Mouse (Mus musculus) stomach, embryonic 14.5 days (tissue): ENCODE data around the gene Acvr2a. TPM values are rescaled to one million over a fixed set of nuclear protein-coding genes. Genes with fewer than 3 reads are reported as not detected.

Source experiments
- ATAC-seq: fragments of 200-750 bp; cut with Nextera tagmentation; 2 replicates; pipeline ENCODE4 v1.8.0; 2017; ENCODE audit warnings: low read depth, moderate TSS enrichment; ENCODE audit not compliant: insufficient number of reproducible peaks, insufficient read depth, low FRiP score
- H3K27ac ChIP-seq: fragments of 300-500 bp; sonication (generic); 2 replicates; pipeline ENCODE4 v1.5.1; 2014; ENCODE audit warnings: mild to moderate bottlenecking, low read length, moderate library complexity, mixed read lengths
- H3K27me3 ChIP-seq: fragments of 300-500 bp; sonication (generic); 2 replicates; pipeline ENCODE4 v1.6.1; 2014; ENCODE audit warnings: low read length, control low read depth, mixed read lengths; ENCODE audit not compliant: control insufficient read depth, insufficient read depth
- H3K36me3 ChIP-seq: fragments of 300-500 bp; sonication (generic); 2 replicates; pipeline ENCODE4 v1.6.1; 2014; ENCODE audit warnings: mild to moderate bottlenecking, control low read depth, low read length, moderate library complexity, mixed read lengths; ENCODE audit not compliant: control insufficient read depth, insufficient read depth
- H3K4me1 ChIP-seq: fragments of 300-500 bp; sonication (generic); 2 replicates; pipeline ENCODE4 v1.6.1; 2014; ENCODE audit warnings: low read length, control low read depth, mixed read lengths; ENCODE audit not compliant: control insufficient read depth, insufficient read depth
- H3K4me2 ChIP-seq: fragments of 300-500 bp; sonication (generic); replicated peaks from 2 replicates; pipeline ENCODE4 v1.6.1; 2014; ENCODE audit warnings: low read depth, low read length, control low read depth
- H3K4me3 ChIP-seq: fragments of 300-500 bp; sonication (generic); 2 replicates; pipeline ENCODE4 v1.5.1; 2014; ENCODE audit warnings: low read depth, low read length, control low read depth
- H3K9ac ChIP-seq: fragments of 300-500 bp; sonication (generic); replicated peaks from 2 replicates; pipeline ENCODE4 v1.6.1; 2014; ENCODE audit warnings: low read depth, mild to moderate bottlenecking, control low read depth, low read length, moderate library complexity, mixed read lengths
- H3K9me3 ChIP-seq: fragments of 300-500 bp; sonication (generic); 2 replicates; pipeline ENCODE4 v1.6.1; 2016; ENCODE audit warnings: low read depth, low read length, control low read depth; ENCODE audit not compliant: control insufficient read depth
- WGBS: fragments of 180-500 bp; shearing (Covaris S2); extraction: QIAGEN DNeasy Blood & Tissue Kit; methylation state at CpG from one replicate; pipeline ENCODE4 v1.1.7; 2014; 5-methylcytosine and 5-hydroxymethylcytosine counted together
- polyA plus RNA-seq: library from polyadenylated mRNA; unstranded; fragments of >200 nt; fragmentation: Nextera tagmentation; extraction: Ambion mirVana; gene quantifications from 2 replicates; pipeline ENCODE4 v1.2.1, GENCODE M21; 2014

Gene Acvr2a
- polyA plus RNA-seq, 1 experiment from 2014 or later: 19.8 TPM

- Histone ChIP-seq H3K27me3 (no peaks in the 10 kb centered on the region), H3K4me3 (no peak overlapping the region), H3K4me1 (no peaks in the 10 kb centered on the region), H3K9ac (no peak overlapping the region), H3K27ac (no peak overlapping the region), H3K9me3 (no peaks in the 10 kb centered on the region), H3K36me3 (peaks cover 19% of the 10 kb centered on the region), H3K4me2 (no peak overlapping the region)
- no peak for ATAC-seq
Observed at GRCm38 (mm10) chr2:48915832-48916231, 101.9 kb downstream of the Acvr2a start.

GRCm38 (mm10) chr2:48935058-48935457 lies 121.1 kb downstream of the Acvr2a start:
- Histone ChIP-seq H3K4me2 (no peak overlapping the region), H3K9me3 (no peaks in the 10 kb centered on the region), H3K27ac (no peak overlapping the region), H3K9ac (no peak overlapping the region), H3K36me3 (peaks cover 17% of the 10 kb centered on the region), H3K4me3 (no peak overlapping the region), H3K27me3 (no peaks in the 10 kb centered on the region), H3K4me1 (no peaks in the 10 kb centered on the region)
- ATAC-seq: no peak
- 75% methylated on average over 2 of the region's 2 CpGs for WGBS

- H3K9me3 ChIP-seq: no peaks in the 10 kb centered on the region
- 68% methylated on average over 3 of the region's 3 CpGs for WGBS
- 0 out of 2 replicates have a peak overlapping the region, but pooled peaks have one; percentile 92 for H3K9ac ChIP-seq
- H3K4me2 ChIP-seq: peak overlapping the region; percentile 63
- H3K27ac ChIP-seq: no peak overlapping the region
- peaks cover 9% of the 10 kb centered on the region; the same call in 1 of the 2 replicates for H3K4me1 ChIP-seq
- ATAC-seq: no peak
- no peaks in the 10 kb centered on the region for H3K27me3 ChIP-seq
- H3K4me3 ChIP-seq: peak overlapping the region; percentile 90
- H3K36me3 ChIP-seq: no peaks in the 10 kb centered on the region
Observed at GRCm38 (mm10) chr2:48947761-48948160, 133.9 kb downstream of the Acvr2a start.

GRCm38 (mm10) chr2:48948841-48949584 lies 135.1 kb downstream of the Acvr2a start, which contains the start of gene Mbd5:
Mbd5 (plus strand) TSS chr2:48949508.
- ATAC-seq: peak; percentile 100
- H3K4me3 ChIP-seq: peak within 1 kb of the TSS; percentile 90
- peak within 1 kb of the TSS; percentile 97 for H3K27ac ChIP-seq
- no peaks in the 10 kb centered on the region for H3K27me3 ChIP-seq
- H3K9me3 ChIP-seq: no peaks in the 10 kb centered on the region
- H3K9ac ChIP-seq: peak within 1 kb of the TSS; percentile 92
- peak within 1 kb of the TSS; percentile 63 for H3K4me2 ChIP-seq
- 1% methylated on average over 46 of the region's 49 CpGs for WGBS
- H3K36me3 ChIP-seq: no peaks in the 10 kb centered on the region
- peaks cover 9% of the 10 kb centered on the region; the same call in 1 of the 2 replicates for H3K4me1 ChIP-seq

- 0% methylated on average over 8 of the region's 9 CpGs for whole genome bisulfite sequencing
- H3K36me3 ChIP-seq: no peaks in the 10 kb centered on the region
- ATAC-seq: peak; percentile 59
- no peaks in the 10 kb centered on the region for H3K9me3 ChIP-seq
- H3K4me2 ChIP-seq: peak overlapping the region; percentile 62
- H3K9ac ChIP-seq: peak overlapping the region; percentile 83
- peaks cover 9% of the 10 kb centered on the region; the same call in 1 of the 2 replicates for H3K4me1 ChIP-seq
- H3K27me3 ChIP-seq: no peaks in the 10 kb centered on the region
- peak overlapping the region; percentile 90 for H3K4me3 ChIP-seq
- H3K27ac ChIP-seq: peak overlapping the region; percentile 97
Observed at GRCm38 (mm10) chr2:48949743-48950251, 135.9 kb downstream of the Acvr2a start.

GRCm38 (mm10) chr2:48950252-48950315 lies 136.2 kb downstream of the Acvr2a start, which contains the start of gene Orc4:
Orc4 (minus strand) TSS chr2:48950277.
- 0% methylated on average over 2 of the region's 2 CpGs for WGBS
- H3K4me1 ChIP-seq: peaks cover 9% of the 10 kb centered on the region; the same call in 1 of the 2 replicates

GRCm38 (mm10) chr2:48950316-48950880 lies 136.5 kb downstream of the Acvr2a start:
- Histone ChIP-seq H3K27me3 (no peaks in the 10 kb centered on the region), H3K27ac (peak overlapping the region; percentile 97), H3K36me3 (no peaks in the 10 kb centered on the region), H3K4me1 (peaks cover 9% of the 10 kb centered on the region; the same call in 1 of the 2 replicates), H3K4me2 (peak overlapping the region; percentile 62), H3K9ac (peak overlapping the region; percentile 83), H3K4me3 (peak overlapping the region; percentile 90), H3K9me3 (no peaks in the 10 kb centered on the region)
- 2% methylated on average over 5 of the region's 6 CpGs for WGBS
- ATAC-seq: no peak

More at GRCm38 (mm10) chr2:48950252-48950315, 136.2 kb downstream of the Acvr2a start, which contains the start of gene Orc4:
- Histone ChIP-seq H3K36me3 (no peaks in the 10 kb centered on the region), H3K9me3 (no peaks in the 10 kb centered on the region), H3K27ac (peak within 1 kb of the TSS; percentile 97), H3K9ac (peak within 1 kb of the TSS; percentile 83), H3K4me3 (peak within 1 kb of the TSS; percentile 90), H3K4me2 (peak within 1 kb of the TSS; percentile 62), H3K27me3 (no peaks in the 10 kb centered on the region)
- no peak for ATAC-seq
